Mouse (Mus musculus): ENCODE results near the gene Rsph6a.

The Rsph6a gene

DNA sequence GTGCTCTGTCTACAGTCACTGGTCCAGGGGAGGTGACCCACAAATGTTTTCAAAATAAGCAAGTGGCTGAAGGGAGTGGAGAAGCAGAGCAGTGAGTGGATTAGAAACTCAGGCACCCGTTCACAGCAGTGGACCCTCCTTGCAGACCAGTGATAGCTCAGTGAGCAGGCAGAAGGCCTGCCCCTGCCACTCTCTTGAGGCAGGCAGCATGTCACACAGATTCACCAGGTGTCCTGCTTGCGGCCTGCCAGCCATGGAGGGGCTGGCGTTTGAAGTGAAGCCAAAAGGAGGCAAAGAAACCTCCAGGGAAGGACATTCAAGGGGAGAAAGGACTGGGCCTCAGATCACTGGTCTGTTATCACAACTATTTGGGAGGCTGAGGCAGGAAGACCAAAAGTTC is 24.2 kb downstream of the Rsph6a start:
- DNase-seq (ENCODE audit: low spot score in 2 of 2), result no peak

DNA sequence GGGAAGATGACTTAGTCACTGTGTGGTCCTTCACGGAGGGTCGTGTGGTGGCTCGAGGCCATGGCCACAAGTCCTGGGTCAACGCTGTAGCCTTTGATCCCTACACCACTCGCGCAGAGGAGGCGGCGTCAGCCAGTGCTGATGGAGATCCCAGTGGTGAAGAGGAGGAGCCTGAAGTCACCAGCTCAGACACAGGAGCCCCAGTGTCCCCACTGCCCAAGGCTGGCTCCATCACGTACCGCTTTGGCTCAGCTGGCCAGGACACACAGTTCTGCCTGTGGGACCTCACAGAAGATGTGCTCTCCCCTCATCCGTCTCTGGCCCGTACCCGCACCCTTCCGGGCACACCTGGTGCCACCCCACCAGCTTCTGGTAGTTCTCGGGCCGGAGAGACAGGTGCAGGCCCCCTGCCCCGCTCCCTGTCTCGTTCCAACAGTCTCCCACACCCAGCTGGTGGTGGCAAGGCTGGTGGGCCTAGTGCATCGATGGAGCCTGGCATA is 26.0 kb downstream of the Rsph6a start:
- DNase-seq (ENCODE audit: low spot score in 2 of 2), result no peak

DNA sequence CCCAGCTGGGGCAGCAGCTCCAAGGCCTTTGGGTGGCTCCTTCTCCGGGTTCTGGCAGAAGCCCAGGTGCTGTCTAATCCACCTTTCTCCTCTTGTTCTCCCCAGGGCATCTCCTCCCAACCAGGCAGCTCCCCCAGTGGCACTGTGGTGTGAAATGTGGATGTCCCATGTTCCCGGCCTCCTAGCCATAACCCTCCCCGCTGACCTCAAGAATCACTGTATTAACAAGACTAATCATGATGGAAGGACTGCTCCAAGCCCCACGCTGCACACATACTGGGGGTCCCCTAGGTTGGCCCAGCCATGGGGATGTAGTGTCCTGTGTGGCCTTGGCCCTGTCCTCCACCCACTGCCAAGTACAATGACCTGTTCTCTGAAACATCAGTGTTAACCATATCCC is 27.7 kb downstream of the Rsph6a start:
- DNase-seq (ENCODE audit: low spot score in 2 of 2), result no peak

DNA sequence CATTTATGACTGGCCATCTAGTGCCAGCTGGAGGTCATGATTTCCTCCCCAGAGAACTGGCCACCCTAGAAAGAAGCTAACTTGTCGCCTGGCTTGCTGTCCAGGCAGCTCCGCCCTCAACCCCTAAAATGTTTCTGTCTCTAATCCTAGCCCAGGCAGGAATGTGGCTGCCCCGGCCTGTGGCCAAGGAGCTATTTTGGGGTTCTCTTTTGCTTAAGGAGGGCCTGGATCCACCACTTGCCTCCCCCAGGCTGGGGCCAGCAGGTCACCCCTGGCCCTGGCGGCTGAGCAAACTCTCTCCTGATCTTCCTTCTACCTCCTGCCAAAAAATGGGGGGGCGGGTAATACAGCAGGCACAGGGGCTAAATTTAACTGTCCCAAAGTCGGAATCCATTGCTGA is 28.6 kb downstream of the Rsph6a start:
- no peak for DNase-seq (ENCODE audit: low spot score in 2 of 2)

DNA sequence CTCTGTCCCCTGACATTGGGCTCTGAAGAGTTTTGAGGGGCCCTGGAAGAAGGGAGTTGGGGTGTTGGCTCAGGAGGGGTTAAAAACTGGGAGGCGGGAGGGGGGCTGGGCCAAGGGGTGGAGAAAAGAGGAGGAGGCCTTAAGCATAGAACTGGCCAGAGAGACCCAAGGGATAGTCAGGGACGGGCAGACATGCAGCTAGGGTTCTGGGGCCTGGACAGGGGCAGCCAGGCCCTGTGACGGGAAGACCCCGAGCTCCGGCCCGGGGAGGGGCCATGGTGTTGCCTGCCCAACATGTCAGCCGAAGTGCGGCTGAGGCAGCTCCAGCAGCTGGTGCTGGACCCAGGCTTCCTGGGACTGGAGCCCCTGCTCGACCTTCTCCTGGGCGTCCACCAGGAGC is 29.2 kb downstream of the Rsph6a start, which contains the start of gene Dmpk:
TSS of gene Dmpk (plus strand) at position 149 of the 400 bp plus-strand sequence.
- DNase-seq (ENCODE audit: low spot score in 2 of 2), result no peak

DNA sequence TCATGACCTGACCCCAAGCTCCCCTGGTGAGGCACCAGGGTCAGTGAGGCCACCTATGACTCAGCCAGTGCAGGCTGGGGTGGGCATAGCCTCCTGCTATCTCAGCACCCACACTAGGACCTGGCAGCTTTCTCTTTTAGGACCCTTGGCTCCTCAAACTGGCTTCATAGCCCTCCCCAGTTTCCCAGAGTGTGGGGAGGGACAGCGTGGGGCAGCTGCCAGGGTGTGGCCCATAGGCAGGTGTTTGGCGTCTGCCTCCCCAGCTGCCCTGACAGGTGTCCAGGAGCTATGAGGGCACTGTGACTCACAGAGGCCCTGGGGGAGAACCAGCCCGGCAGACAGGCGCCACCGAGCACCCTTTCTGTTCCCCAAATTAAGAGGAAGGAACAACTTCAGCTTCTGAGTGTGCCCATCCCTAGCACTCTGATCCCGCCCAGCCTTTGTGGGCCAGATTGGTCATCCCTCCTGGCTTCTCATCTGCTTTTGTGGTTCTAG is 29.8 kb downstream of the Rsph6a start:
- DNase-seq (ENCODE audit: low spot score in 2 of 2), result no peak

DNA sequence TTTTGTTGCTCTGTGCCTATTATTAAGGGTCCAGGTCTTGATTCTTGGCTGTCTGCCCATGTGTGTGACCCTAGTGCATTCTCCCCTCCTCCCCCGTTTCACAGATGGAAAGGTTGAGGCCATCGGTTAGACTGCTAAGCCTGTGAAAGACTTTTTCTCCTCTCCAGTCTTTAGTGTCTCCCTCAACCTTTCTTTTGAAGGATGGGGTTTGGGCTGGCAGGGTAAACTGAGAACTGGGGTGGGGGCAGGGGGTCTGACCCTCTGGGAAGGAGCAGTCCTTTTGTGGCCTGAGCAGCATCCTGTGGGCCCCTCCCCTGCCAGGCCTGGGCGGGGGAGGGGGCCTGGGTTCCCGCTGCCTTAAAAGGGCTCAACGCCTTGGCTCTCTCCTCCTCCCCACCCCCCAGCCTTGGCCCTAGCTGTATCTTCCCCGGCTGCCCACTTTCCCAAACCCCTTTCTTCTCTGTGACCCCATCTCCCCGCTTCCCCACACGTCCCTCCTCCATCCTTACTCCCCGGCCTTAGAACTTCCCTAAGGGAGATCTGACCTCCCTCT is 30.5 kb downstream of the Rsph6a start:
- DNase-seq (ENCODE audit: low spot score in 2 of 2), result no peak

DNA sequence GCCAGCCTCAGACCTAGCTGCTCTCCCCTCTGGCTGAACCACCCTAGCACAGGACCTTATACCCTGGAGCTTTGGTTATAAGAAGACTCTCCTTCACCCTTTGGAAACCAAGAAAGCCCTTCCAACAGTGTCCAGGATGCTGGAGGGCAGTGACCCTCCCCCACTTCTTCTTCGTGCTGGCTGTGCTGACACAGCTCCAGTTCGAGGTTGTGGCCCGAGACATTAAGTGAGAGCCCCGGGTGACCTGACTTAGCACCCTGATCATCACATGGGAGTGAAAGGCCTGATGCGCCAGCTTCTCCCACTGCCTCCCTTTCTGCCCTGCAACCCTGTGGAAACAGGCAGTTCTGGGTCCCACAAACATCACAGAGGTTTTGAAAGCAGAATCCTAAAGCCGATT is 31.0 kb downstream of the Rsph6a start:
- DNase-seq (ENCODE audit: low spot score in 2 of 2), result no peak

DNA sequence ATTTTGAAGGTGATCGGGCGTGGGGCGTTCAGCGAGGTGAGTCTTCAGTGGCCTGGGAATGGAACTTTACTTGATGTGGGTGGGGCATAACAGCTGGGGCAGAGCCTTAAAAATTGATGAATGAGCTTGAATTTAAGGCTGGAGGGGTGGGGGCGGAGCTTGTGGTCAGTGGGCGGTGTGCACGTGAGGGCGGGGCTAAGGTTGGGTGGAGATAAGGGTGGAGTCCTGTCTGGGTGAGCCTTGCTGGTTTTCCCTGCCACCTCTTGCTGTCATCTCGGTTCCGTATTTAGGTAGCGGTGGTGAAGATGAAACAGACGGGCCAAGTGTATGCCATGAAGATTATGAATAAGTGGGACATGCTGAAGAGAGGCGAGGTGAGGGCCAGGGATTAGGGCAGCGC is 31.6 kb downstream of the Rsph6a start:
- DNase-seq (ENCODE audit: low spot score in 2 of 2), result no peak

DNA sequence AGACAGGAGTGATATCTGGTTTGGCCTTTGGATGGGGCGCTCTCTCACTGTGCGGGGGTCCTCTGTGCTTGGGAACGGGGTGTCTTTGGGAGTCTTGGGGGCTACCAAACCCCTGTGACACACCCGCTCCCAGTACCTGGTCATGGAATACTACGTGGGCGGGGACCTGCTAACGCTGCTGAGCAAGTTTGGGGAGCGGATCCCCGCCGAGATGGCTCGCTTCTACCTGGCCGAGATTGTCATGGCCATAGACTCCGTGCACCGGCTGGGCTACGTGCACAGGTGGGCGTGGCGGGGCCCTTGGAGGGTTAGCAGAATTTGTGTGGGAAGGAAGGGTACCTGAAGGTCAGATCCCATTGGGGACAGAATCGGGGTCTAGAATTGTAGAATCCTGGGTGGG is 32.3 kb downstream of the Rsph6a start:
- no peak for DNase-seq (ENCODE audit: low spot score in 2 of 2)

DNA sequence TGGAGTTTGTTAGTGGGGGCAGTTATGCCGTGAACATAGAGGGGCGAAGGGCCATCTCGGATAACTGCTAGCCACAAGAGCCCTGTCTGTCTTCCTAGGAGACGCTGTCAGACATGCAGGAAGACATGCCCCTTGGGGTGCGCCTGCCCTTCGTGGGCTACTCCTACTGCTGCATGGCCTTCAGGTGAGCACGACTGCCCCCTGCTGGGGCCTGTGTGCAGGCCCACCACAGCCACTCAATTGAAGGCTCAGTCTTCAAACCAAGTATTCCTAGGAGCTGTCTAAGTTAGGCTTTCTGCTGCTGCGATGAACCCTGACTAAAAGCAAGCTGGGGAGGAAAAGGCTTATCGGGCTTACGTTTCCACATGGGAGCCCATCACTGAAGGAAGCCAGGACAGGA is 34.3 kb downstream of the Rsph6a start:
- peak in 1 of 2 experiments; percentile 59 for DNase-seq (ENCODE audit: low spot score in 2 of 2)

DNA sequence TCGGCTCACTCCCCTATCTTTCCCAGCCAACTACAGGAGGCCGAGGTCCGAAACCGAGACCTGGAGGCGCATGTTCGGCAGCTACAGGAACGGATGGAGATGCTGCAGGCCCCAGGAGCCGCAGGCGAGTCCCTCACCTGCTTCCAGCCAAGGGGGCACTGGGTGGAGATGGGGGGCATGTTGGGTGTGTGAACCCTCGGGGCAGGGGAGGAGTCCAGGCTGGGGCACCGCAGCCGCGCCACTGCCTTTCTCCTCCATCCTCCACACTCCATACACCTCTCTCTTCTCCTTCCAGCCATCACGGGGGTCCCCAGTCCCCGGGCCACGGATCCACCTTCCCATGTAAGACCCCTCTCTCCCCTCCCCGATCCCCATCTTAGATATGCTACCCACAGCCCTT is 37.4 kb downstream of the Rsph6a start:
- no peak for DNase-seq (ENCODE audit: low spot score in 2 of 2)

DNA sequence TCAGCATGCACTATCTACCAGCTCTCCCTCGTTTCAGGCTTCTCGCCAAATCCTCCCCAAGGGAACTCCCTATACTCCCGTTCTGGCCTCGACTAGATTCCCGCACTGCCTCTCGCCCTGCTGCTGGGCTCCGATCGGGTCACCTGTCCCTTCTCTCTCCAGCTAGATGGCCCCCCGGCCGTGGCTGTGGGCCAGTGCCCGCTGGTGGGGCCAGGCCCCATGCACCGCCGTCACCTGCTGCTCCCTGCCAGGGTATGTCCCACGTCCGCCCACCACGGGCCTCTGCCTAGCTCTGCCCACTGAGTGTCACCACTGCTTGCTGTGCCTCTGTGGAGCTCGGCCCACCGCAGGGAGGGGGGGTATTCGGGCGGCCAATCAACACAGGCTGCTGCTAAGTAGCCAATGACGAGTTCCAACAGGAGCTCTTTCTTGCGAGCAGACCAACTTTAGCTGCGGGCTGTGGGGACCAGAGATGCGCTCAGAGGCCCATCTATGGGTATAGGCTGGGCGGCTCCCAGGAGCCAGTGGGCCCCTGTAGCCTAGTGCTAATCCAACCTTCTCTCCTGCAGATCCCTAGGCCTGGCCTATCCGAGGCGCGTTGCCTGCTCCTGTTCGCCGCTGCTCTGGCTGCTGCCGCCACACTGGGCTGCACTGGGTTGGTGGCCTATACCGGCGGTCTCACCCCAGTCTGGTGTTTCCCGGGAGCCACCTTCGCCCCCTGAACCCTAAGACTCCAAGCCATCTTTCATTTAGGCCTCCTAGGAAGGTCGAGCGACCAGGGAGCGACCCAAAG is 38.1 kb downstream of the Rsph6a start:
- peak in 1 of 2 experiments; percentile 25 for DNase-seq (ENCODE audit: low spot score in 2 of 2)

DNA sequence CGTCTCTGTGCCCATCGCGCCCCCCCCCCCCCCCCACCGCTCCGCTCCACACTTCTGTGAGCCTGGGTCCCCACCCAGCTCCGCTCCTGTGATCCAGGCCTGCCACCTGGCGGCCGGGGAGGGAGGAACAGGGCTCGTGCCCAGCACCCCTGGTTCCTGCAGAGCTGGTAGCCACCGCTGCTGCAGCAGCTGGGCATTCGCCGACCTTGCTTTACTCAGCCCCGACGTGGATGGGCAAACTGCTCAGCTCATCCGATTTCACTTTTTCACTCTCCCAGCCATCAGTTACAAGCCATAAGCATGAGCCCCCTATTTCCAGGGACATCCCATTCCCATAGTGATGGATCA is 38.7 kb downstream of the Rsph6a start:
- DNase-seq (ENCODE audit: low spot score in 2 of 2), result peak; percentile 66 to 74

DNA sequence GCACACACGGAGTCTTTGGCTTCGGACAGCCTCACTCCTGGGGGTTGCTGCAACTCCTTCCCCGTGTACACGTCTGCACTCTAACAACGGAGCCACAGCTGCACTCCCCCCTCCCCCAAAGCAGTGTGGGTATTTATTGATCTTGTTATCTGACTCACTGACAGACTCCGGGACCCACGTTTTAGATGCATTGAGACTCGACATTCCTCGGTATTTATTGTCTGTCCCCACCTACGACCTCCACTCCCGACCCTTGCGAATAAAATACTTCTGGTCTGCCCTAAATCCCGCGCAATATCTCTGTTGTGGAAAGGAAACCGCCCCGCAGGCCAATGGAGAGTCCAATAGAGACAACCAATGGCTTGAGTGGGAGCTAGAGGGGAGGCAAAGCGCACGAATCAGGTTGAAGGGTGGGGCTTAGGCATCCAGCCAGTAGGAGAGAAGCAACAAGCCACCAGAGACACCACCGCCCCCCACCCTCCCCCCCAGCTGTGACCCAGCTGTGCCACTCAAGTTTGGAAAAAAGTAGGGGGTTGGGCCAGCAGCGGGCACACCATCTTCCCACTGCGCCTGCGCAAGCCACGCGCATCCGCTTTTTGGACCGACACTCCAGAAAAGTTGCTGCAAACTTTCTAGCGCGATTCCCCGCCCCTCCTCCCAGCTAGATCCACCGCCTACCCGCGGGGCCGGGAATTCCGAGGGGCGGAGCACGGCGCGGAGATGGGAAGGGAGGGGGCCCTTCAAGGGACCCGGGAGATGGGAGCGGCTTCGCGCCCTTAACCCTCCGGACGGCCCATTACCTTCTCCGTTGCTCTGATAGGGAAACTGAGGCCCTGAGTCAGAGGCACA is 39.3 kb downstream of the Rsph6a start:
- DNase-seq (ENCODE audit: low spot score in 2 of 2), result peak; percentile 74 to 76

DNA sequence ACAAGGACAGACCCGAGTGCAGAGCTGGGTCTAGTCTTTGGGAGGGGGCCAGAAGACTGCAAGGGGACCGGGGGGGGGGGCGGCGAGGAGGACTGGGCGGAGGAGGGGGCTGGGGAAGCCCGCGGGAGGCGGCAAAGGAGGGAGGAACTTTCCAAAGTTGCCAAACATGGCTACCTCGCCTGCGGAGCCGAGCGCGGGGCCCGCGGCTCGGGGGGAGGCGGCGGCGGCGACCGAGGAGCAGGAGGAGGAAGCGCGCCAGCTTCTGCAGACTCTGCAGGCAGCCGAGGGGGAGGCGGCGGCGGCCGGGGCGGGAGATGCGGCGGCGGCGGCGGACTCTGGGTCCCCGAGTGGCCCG is 40.0 kb downstream of the Rsph6a start, which contains the start of gene Six5:
TSS of gene Six5 (plus strand) at position 124 of the 355 bp plus-strand sequence.
- DNase-seq (ENCODE audit: low spot score in 2 of 2), result no peak

DNA sequence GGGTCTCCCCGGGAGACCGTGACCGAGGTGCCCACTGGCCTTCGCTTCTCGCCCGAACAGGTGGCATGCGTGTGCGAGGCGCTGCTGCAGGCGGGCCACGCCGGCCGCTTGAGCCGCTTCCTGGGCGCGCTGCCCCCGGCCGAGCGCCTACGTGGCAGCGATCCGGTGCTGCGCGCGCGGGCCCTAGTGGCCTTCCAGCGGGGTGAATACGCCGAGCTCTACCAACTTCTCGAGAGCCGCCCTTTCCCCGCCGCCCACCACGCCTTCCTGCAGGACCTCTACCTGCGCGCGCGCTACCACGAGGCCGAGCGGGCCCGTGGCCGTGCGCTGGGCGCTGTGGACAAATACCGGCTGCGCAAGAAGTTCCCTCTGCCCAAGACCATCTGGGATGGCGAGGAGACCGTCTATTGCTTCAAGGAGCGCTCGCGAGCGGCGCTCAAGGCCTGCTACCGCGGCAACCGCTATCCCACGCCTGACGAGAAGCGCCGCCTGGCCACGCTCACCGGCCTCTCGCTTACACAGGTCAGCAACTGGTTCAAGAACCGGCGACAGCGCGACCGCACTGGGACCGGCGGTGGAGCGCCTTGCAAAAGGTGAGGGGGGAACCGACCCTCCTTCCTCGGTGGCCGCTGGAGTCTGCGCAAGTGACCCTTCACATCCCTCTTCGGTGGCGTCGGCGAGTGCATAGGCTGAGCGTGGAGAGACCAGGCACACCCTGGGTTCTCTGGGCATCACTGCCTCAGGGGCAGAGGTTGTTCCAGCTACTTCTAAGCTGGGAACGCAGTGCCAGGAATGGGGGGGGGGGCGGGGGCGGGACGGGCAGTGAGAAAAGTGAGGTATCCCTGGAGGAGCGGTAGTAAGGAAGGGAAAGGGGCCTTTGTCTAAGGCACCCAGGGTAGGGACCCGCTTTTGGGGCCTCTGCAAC is 40.6 kb downstream of the Rsph6a start:
- DNase-seq (ENCODE audit: low spot score in 2 of 2), result peak in 1 of 2 experiments; percentile 34

DNA sequence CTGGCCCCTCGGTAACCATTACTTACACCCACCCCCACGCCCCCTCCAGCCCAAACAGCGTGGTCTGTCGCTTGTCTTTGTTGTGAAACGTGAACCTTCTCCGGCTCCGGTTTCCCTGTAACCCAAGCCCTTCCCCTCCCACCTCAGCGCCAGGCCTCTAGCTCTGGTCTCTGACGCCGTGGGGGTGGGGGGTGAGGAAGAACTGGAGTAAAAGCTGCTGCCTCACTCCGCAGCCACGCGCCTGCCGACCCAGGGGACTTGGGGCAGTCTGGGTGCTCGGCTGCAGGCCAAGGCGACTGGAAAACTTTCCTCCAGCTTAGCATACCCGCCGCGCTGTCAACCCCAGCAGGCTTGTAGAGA is 41.2 kb downstream of the Rsph6a start:
- no peak for DNase-seq (ENCODE audit: low spot score in 2 of 2)

DNA sequence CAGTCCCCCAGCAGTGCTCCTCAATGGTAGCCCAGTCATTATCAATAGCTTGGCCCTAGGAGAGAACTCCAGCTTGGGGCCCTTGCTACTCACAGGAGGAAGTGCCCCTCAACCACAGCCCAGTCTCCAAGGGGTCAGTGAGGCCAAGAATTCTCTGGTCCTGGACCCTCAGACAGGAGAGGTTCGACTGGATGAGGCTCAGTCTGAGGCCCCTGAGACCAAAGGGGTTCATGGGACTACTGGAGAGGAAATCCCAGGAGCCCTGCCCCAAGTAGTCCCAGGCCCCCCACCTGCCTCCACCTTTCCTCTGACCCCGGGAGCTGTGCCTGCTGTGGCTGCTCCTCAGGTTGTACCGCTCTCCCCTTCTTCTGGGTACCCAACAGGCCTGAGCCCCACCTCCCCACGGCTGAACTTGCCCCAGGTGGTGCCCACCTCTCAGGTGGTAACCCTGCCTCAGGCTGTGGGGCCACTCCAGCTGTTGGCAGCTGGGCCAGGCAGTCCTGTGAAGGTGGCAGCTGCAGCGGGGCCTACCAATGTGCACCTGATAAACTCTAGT is 42.0 kb downstream of the Rsph6a start:
- no peak for DNase-seq (ENCODE audit: low spot score in 2 of 2)

DNA sequence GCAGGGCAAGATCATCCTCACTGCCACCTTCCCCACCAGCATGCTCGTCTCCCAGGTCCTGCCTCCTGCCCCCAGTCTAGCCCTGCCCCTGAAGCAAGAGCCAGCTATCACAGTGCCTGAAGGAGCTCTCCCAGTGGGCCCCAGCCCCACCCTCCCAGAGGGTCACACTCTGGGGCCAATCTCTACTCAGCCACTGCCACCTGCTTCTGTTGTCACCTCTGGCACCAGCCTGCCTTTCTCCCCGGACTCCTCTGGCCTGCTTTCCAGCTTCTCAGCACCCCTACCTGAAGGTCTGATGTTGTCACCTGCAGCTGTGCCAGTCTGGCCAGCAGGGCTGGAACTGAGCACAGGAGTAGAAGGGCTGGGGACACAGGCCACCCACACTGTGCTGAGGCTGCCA is 42.7 kb downstream of the Rsph6a start:
- DNase-seq (ENCODE audit: low spot score in 2 of 2), result no peak

DNA sequence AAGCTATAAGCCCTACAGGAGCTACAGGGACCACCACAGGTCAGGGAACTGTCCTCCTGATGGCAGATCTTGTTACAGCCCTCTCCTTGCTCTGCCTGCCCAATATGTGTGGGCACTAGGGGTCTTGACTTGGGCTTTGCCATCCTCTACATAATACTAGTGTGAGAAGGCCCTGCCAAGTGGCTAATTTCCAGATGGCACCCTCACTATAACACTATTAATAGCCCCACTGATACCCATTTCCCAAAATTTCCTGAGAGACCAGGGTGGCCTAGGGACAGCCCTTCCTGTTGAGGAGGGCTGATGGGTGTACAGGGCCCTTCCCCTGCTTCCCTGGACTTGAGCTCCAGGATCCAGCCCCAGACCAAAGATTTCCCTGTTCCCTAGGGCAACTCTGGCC is 43.4 kb downstream of the Rsph6a start:
- DNase-seq (ENCODE audit: low spot score in 2 of 2), result no peak

All from right cerebral cortex, adult 2 months (tissue).